Mouse (Mus musculus): ENCODE results near the gene Ccl26. TPM values are rescaled to one million over a fixed set of nuclear protein-coding genes. Genes with fewer than 3 reads are reported as not detected.

Ccl26 gene
- polyA plus RNA-seq, 1 experiment from 2014 or later = not detected

GRCm38 (mm10) chr5:135579331-135579751 lies 16.0 kb upstream of the Ccl26 start:
- Histone ChIP-seq H3K4me1 (replicated peaks; ENCODE audit: control insufficient read depth, insufficient read depth, low read length) (no peaks in the 10 kb centered on the region), H3K27ac (ENCODE audit: low read depth, low read length) (no peak overlapping the region), H3K36me3 (ENCODE audit: control insufficient read depth, insufficient read depth, low read length) (no peaks in the 10 kb centered on the region), H3K9me3 (ENCODE audit: control insufficient read depth, low read length) (no peaks in the 10 kb centered on the region), H3K9ac (ENCODE audit: low read depth, low read length) (no peak overlapping the region), H3K4me3 (ENCODE audit: low read depth, low read length) (no peak overlapping the region), H3K4me2 (replicated peaks; ENCODE audit: low read depth, low read length) (no peak overlapping the region), H3K27me3 (ENCODE audit: control insufficient read depth, insufficient read depth, low read length) (no peaks in the 10 kb centered on the region)
- DNase-seq (ENCODE audit: low spot score) (no peak), ATAC-seq (ENCODE audit: low FRiP score) (no peak)
- 88% methylated on average over 10 of the region's 10 CpGs for WGBS

GRCm38 (mm10) chr5:135576055-135576454 lies 12.7 kb upstream of the Ccl26 start:
- Histone ChIP-seq H3K9ac (ENCODE audit: low read depth, low read length) (no peak overlapping the region), H3K9me3 (ENCODE audit: control insufficient read depth, low read length) (no peaks in the 10 kb centered on the region), H3K27ac (ENCODE audit: low read depth, low read length) (no peak overlapping the region), H3K36me3 (ENCODE audit: control insufficient read depth, insufficient read depth, low read length) (no peaks in the 10 kb centered on the region), H3K4me3 (ENCODE audit: low read depth, low read length) (no peak overlapping the region), H3K27me3 (ENCODE audit: control insufficient read depth, insufficient read depth, low read length) (no peaks in the 10 kb centered on the region), H3K4me1 (replicated peaks; ENCODE audit: control insufficient read depth, insufficient read depth, low read length) (no peaks in the 10 kb centered on the region), H3K4me2 (replicated peaks; ENCODE audit: low read depth, low read length) (no peak overlapping the region)
- ATAC-seq (ENCODE audit: low FRiP score) (no peak), DNase-seq (ENCODE audit: low spot score) (no peak)
- 70% methylated on average over 4 of the region's 4 CpGs for whole genome bisulfite sequencing

GRCm38 (mm10) chr5:135573006-135573405 lies 9.6 kb upstream of the Ccl26 start, which contains the start of gene Ccl24:
Gene Ccl24, minus strand, starts transcription at chr5:135573049.
- no peaks in the 10 kb centered on the region for H3K27me3 ChIP-seq (ENCODE audit: control insufficient read depth, insufficient read depth, low read length)
- H3K9me3 ChIP-seq (ENCODE audit: control insufficient read depth, low read length) = no peaks in the 10 kb centered on the region
- WGBS = 88% methylated on average over 6 of the region's 6 CpGs
- no peak within 1 kb of the TSS for H3K4me2 ChIP-seq (replicated peaks; ENCODE audit: low read depth, low read length)
- H3K9ac ChIP-seq (ENCODE audit: low read depth, low read length) = no peak within 1 kb of the TSS
- no peak within 1 kb of the TSS for H3K27ac ChIP-seq (ENCODE audit: low read depth, low read length)
- DNase-seq (ENCODE audit: low spot score) (no peak), ATAC-seq (ENCODE audit: low FRiP score) (no peak)
- H3K4me3 ChIP-seq (ENCODE audit: low read depth, low read length) = no peak within 1 kb of the TSS
- no peaks in the 10 kb centered on the region for H3K4me1 ChIP-seq (replicated peaks; ENCODE audit: control insufficient read depth, insufficient read depth, low read length)
- H3K36me3 ChIP-seq (ENCODE audit: control insufficient read depth, insufficient read depth, low read length) = no peaks in the 10 kb centered on the region

- H3K4me1 ChIP-seq (replicated peaks; ENCODE audit: control insufficient read depth, insufficient read depth, low read length) = no peaks in the 10 kb centered on the region
- H3K9ac ChIP-seq (ENCODE audit: low read depth, low read length) = no peak overlapping the region
- H3K27me3 ChIP-seq (ENCODE audit: control insufficient read depth, insufficient read depth, low read length) = no peaks in the 10 kb centered on the region
- 74% methylated on average over 6 of the region's 6 CpGs for WGBS
- H3K9me3 ChIP-seq (ENCODE audit: control insufficient read depth, low read length) = no peaks in the 10 kb centered on the region
- DNase-seq (ENCODE audit: low spot score) (no peak), ATAC-seq (ENCODE audit: low FRiP score) (no peak)
- no peaks in the 10 kb centered on the region for H3K36me3 ChIP-seq (ENCODE audit: control insufficient read depth, insufficient read depth, low read length)
- no peak overlapping the region for H3K4me2 ChIP-seq (replicated peaks; ENCODE audit: low read depth, low read length)
- no peak overlapping the region for H3K4me3 ChIP-seq (ENCODE audit: low read depth, low read length)
- H3K27ac ChIP-seq (ENCODE audit: low read depth, low read length) = no peak overlapping the region
Measured at GRCm38 (mm10) chr5:135568698-135569097, 5.3 kb upstream of the Ccl26 start.

GRCm38 (mm10) chr5:135567556-135568265 lies 4.3 kb upstream of the Ccl26 start:
- H3K4me3 ChIP-seq (ENCODE audit: low read depth, low read length) = no peak overlapping the region
- H3K4me2 ChIP-seq (replicated peaks; ENCODE audit: low read depth, low read length) = no peak overlapping the region
- H3K36me3 ChIP-seq (ENCODE audit: control insufficient read depth, insufficient read depth, low read length) = no peaks in the 10 kb centered on the region
- H3K27ac ChIP-seq (ENCODE audit: low read depth, low read length) = no peak overlapping the region
- H3K4me1 ChIP-seq (replicated peaks; ENCODE audit: control insufficient read depth, insufficient read depth, low read length) = no peaks in the 10 kb centered on the region
- H3K27me3 ChIP-seq (ENCODE audit: control insufficient read depth, insufficient read depth, low read length) = no peaks in the 10 kb centered on the region
- ATAC-seq (ENCODE audit: low FRiP score) (no peak), DNase-seq (ENCODE audit: low spot score) (no peak)
- H3K9ac ChIP-seq (ENCODE audit: low read depth, low read length) = no peak overlapping the region
- H3K9me3 ChIP-seq (ENCODE audit: control insufficient read depth, low read length) = no peaks in the 10 kb centered on the region
- WGBS = 88% methylated on average over 6 of the region's 6 CpGs

- no peak overlapping the region for H3K4me3 ChIP-seq (ENCODE audit: low read depth, low read length)
- WGBS = 78% methylated on average over 3 of the region's 3 CpGs
- H3K4me2 ChIP-seq (replicated peaks; ENCODE audit: low read depth, low read length) = no peak overlapping the region
- H3K36me3 ChIP-seq (ENCODE audit: control insufficient read depth, insufficient read depth, low read length) = no peaks in the 10 kb centered on the region
- H3K27ac ChIP-seq (ENCODE audit: low read depth, low read length) = peak overlapping the region; percentile 61
- H3K4me1 ChIP-seq (replicated peaks; ENCODE audit: control insufficient read depth, insufficient read depth, low read length) = no peaks in the 10 kb centered on the region
- no peak for DNase-seq (ENCODE audit: low spot score)
- ATAC-seq (ENCODE audit: low FRiP score) = no peak
- no peaks in the 10 kb centered on the region for H3K9me3 ChIP-seq (ENCODE audit: control insufficient read depth, low read length)
- H3K9ac ChIP-seq (ENCODE audit: low read depth, low read length) = no peak overlapping the region
- no peaks in the 10 kb centered on the region for H3K27me3 ChIP-seq (ENCODE audit: control insufficient read depth, insufficient read depth, low read length)
Measured at GRCm38 (mm10) chr5:135557671-135558070, 5.7 kb downstream of the Ccl26 start.

GRCm38 (mm10) chr5:135557051-135557450 lies 6.3 kb downstream of the Ccl26 start:
- no peaks in the 10 kb centered on the region for H3K27me3 ChIP-seq (ENCODE audit: control insufficient read depth, insufficient read depth, low read length)
- H3K4me1 ChIP-seq (replicated peaks; ENCODE audit: control insufficient read depth, insufficient read depth, low read length) = no peaks in the 10 kb centered on the region
- H3K27ac ChIP-seq (ENCODE audit: low read depth, low read length) = peak overlapping the region; percentile 61
- DNase-seq (ENCODE audit: low spot score) (peak; percentile 52), ATAC-seq (ENCODE audit: low FRiP score) (peak; percentile 81)
- no peak overlapping the region for H3K9ac ChIP-seq (ENCODE audit: low read depth, low read length)
- 32% methylated on average over 4 of the region's 4 CpGs for WGBS
- no peak overlapping the region for H3K4me3 ChIP-seq (ENCODE audit: low read depth, low read length)
- no peaks in the 10 kb centered on the region for H3K9me3 ChIP-seq (ENCODE audit: control insufficient read depth, low read length)
- no peaks in the 10 kb centered on the region for H3K36me3 ChIP-seq (ENCODE audit: control insufficient read depth, insufficient read depth, low read length)
- no peak overlapping the region for H3K4me2 ChIP-seq (replicated peaks; ENCODE audit: low read depth, low read length)

GRCm38 (mm10) chr5:135556259-135556658 lies 7.1 kb downstream of the Ccl26 start:
- DNase-seq (ENCODE audit: low spot score) (no peak), ATAC-seq (ENCODE audit: low FRiP score) (no peak)
- Histone ChIP-seq H3K27me3 (ENCODE audit: control insufficient read depth, insufficient read depth, low read length) (no peaks in the 10 kb centered on the region), H3K36me3 (ENCODE audit: control insufficient read depth, insufficient read depth, low read length) (no peaks in the 10 kb centered on the region), H3K9ac (ENCODE audit: low read depth, low read length) (no peak overlapping the region), H3K9me3 (ENCODE audit: control insufficient read depth, low read length) (no peaks in the 10 kb centered on the region), H3K4me3 (ENCODE audit: low read depth, low read length) (no peak overlapping the region), H3K27ac (ENCODE audit: low read depth, low read length) (peak overlapping the region; percentile 58), H3K4me1 (replicated peaks; ENCODE audit: control insufficient read depth, insufficient read depth, low read length) (no peaks in the 10 kb centered on the region), H3K4me2 (replicated peaks; ENCODE audit: low read depth, low read length) (no peak overlapping the region)
- WGBS = 84% methylated on average over 3 of the region's 4 CpGs

GRCm38 (mm10) chr5:135551591-135551990 lies 11.8 kb downstream of the Ccl26 start:
- Histone ChIP-seq H3K4me1 (replicated peaks; ENCODE audit: control insufficient read depth, insufficient read depth, low read length) (no peaks in the 10 kb centered on the region), H3K9ac (ENCODE audit: low read depth, low read length) (no peak overlapping the region), H3K9me3 (ENCODE audit: control insufficient read depth, low read length) (no peaks in the 10 kb centered on the region), H3K36me3 (ENCODE audit: control insufficient read depth, insufficient read depth, low read length) (no peaks in the 10 kb centered on the region), H3K27ac (ENCODE audit: low read depth, low read length) (no peak overlapping the region), H3K27me3 (ENCODE audit: control insufficient read depth, insufficient read depth, low read length) (no peaks in the 10 kb centered on the region), H3K4me2 (replicated peaks; ENCODE audit: low read depth, low read length) (no peak overlapping the region), H3K4me3 (ENCODE audit: low read depth, low read length) (no peak overlapping the region)
- WGBS = 78% methylated on average over 3 of the region's 3 CpGs
- ATAC-seq (ENCODE audit: low FRiP score) (no peak), DNase-seq (ENCODE audit: low spot score) (no peak)

Data from hindbrain, embryonic 11.5 days (tissue).